9 mouse cellular contexts compared by ENCODE assay signal in the genomic region with DNA sequence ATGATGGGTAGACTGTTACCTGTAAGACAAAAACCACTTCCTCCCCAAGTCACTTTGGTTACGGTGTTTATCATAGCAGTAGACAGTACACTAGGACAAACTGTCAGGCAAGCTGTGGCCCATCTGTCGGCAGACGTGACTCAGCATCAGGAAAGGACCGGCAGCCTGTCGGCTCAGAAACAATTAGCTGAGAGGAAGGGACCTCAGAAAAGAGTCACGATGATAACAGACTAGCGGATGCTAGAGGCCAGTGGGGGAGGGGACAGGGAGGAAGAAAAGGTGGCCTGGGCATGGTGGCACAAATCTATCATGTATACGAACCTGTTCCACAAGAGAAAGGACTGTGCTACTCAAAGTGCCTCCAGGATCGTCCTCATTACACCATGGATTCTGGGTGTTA. TPM values are rescaled to one million over a fixed set of nuclear protein-coding genes. Genes with fewer than 3 reads are reported as not detected.
DNase-seq lines count a peak whose midpoint lies in the region; ATAC-seq and TF ChIP-seq lines count a peak whose summit lies in the region.
"Had no signal": no experiment of that assay in that cellular context is flagged by ENCODE, and none has a peak within 500 bp of the region (broad histone marks: within the 10 kb centered on the region; RNA-seq: fewer than 3 reads in every experiment).

No protein-coding gene starts in this region.

- no peaks in the 10 kb centered on the region for H3K36me3 ChIP-seq in forebrain, postnatal 0 days (ENCODE audit: insufficient read depth)
- no peaks in the 10 kb centered on the region for H3K36me3 ChIP-seq in forebrain, embryonic 13.5 days (ENCODE audit: poor library complexity, severe bottlenecking)
- no peaks in the 10 kb centered on the region for H3K36me3 ChIP-seq in liver, embryonic 13.5 days

- no peaks in the 10 kb centered on the region for H3K27me3 ChIP-seq in forebrain, postnatal 0 days (ENCODE audit: insufficient read depth, low read length)
- H3K27me3 ChIP-seq in forebrain, embryonic 13.5 days, result no peaks in the 10 kb centered on the region
- H3K27me3 ChIP-seq in liver, embryonic 13.5 days, result no peaks in the 10 kb centered on the region

- 66% methylated on average over 9 of the region's 9 CpGs for WGBS in forebrain, postnatal 0 days
- WGBS in forebrain, embryonic 13.5 days, result 76% methylated on average over 9 of the region's 9 CpGs
- 12% methylated on average over 9 of the region's 9 CpGs for WGBS in liver, embryonic 13.5 days (ENCODE audit: insufficient replicate concordance)

- H3K9ac ChIP-seq in forebrain, postnatal 0 days, result no peak overlapping the region
- no peak overlapping the region for H3K9ac ChIP-seq in forebrain, embryonic 13.5 days
- peak overlapping the region; percentile 67 for H3K9ac ChIP-seq in liver, embryonic 13.5 days

- H3K27ac ChIP-seq in forebrain, postnatal 0 days (ENCODE audit: low read depth, low read length), result no peak overlapping the region
- no peak overlapping the region for H3K27ac ChIP-seq in forebrain, embryonic 13.5 days
- H3K27ac ChIP-seq in liver, embryonic 13.5 days, result peak overlapping the region; percentile 86

- intact Hi-C loops in gastrocnemius, postnatal 36 days (cut with DNase I), result no loop called here

- no peaks in the 10 kb centered on the region for H3K4me1 ChIP-seq in forebrain, postnatal 0 days (ENCODE audit: insufficient read depth)
- H3K4me1 ChIP-seq in forebrain, embryonic 13.5 days, result no peaks in the 10 kb centered on the region
- H3K4me1 ChIP-seq in liver, embryonic 13.5 days (replicated peaks), result peaks cover 95% of the 10 kb centered on the region

- no peak overlapping the region for H3K4me3 ChIP-seq in forebrain, postnatal 0 days (ENCODE audit: low read depth, low read length)
- no peak overlapping the region for H3K4me3 ChIP-seq in forebrain, embryonic 13.5 days
- H3K4me3 ChIP-seq in liver, embryonic 13.5 days (replicated peaks), result peak overlapping the region; percentile 35

- peak; percentile 35 for DNase-seq in forebrain, postnatal 0 days
- DNase-seq in 416B (ENCODE audit: low read depth), result peak; percentile 94
- peak; percentile 68 for DNase-seq in c-Kit-positive CD71-positive TER-119-negative erythroid progenitor cells, embryonic 14.5 days (ENCODE audit: low read depth)
- peak; percentile 84 for DNase-seq in liver, embryonic 13.5 days
- no peak for DNase-seq in gastrocnemius, postnatal 36 days
- no peak for DNase-seq in T-cell, adult 2 months (ENCODE audit: low spot score)

- H3K9me3 ChIP-seq in forebrain, postnatal 0 days (ENCODE audit: low read length), result no peaks in the 10 kb centered on the region
- H3K9me3 ChIP-seq in forebrain, embryonic 13.5 days (replicated peaks), result no peaks in the 10 kb centered on the region
- H3K9me3 ChIP-seq in liver, embryonic 13.5 days (replicated peaks), result no peaks in the 10 kb centered on the region

- ATAC-seq in forebrain, postnatal 0 days, result no peak
- ATAC-seq in forebrain, embryonic 13.5 days, result no peak
- peak; percentile 80 for ATAC-seq in liver, embryonic 13.5 days (ENCODE audit: low read depth)
- ATAC-seq in cerebellum, adult (ENCODE audit: insufficient number of reproducible peaks, low FRiP score, low TSS enrichment), result no peak

- no peak overlapping the region for H3K4me2 ChIP-seq in forebrain, postnatal 0 days (ENCODE audit: low read depth)
- no peak overlapping the region for H3K4me2 ChIP-seq in forebrain, embryonic 13.5 days
- H3K4me2 ChIP-seq in liver, embryonic 13.5 days, result peak overlapping the region; percentile 61

- no peak for TF ChIP-seq CTCF in forebrain, postnatal 0 days (IDR thresholded peaks at IDR 0.05; ENCODE audit: low read depth)

RNA-seq across cellular contexts. Expression of a gene that starts 33.6 kb away (rescaled TPM):
- 36.5 and 39.0 TPM in 2 replicates for total RNA-seq in forebrain, postnatal 0 days (2014; rRNA removed)
- polyA plus RNA-seq in forebrain, postnatal 0 days (2015; fragmentation: Nextera tagmentation; extraction: Ambion mirVana), result 34.3 and 38.3 TPM in 2 replicates
- polyA plus RNA-seq in forebrain, embryonic 13.5 days (2015; fragmentation: Nextera tagmentation; extraction: Ambion mirVana), result 46.6 and 52.8 TPM in 2 replicates
- 29.7 and 30.2 TPM in 2 replicates for polyA plus RNA-seq in liver, embryonic 13.5 days (2015; fragmentation: Nextera tagmentation; extraction: Ambion mirVana)
- 10 to 100 TPM; 19.9 to 23.2 TPM for total RNA-seq in gastrocnemius, postnatal 36 days (2021)

RNA-seq across cellular contexts. Expression of a gene that starts 59.1 kb away (rescaled TPM):
- 24.7 and 28.4 TPM in 2 replicates for total RNA-seq in forebrain, postnatal 0 days (2014; rRNA removed)
- 11.7 and 12.6 TPM in 2 replicates for polyA plus RNA-seq in forebrain, postnatal 0 days (2015; fragmentation: Nextera tagmentation; extraction: Ambion mirVana)
- 35.5 and 38.9 TPM in 2 replicates for polyA plus RNA-seq in forebrain, embryonic 13.5 days (2015; fragmentation: Nextera tagmentation; extraction: Ambion mirVana)
- polyA plus RNA-seq in liver, embryonic 13.5 days (2015; fragmentation: Nextera tagmentation; extraction: Ambion mirVana), result 29.7 and 36.3 TPM in 2 replicates
- 10 to 100 TPM in 1 of 2 experiments, 1 to 10 TPM in 1; 6.4 to 10.3 TPM for total RNA-seq in gastrocnemius, postnatal 36 days (2021)
- total RNA-seq: monocyte, adult 5-6 weeks had no signal

Comparison
In these comparisons a context has a peak if more than half of its experiments do, and no peak if none do; other contexts are left out.
1. DNase-seq: peak in forebrain, postnatal 0 days (single experiment), 416B (single experiment), c-Kit-positive CD71-positive TER-119-negative erythroid progenitor cells, embryonic 14.5 days (single experiment) and liver, embryonic 13.5 days (single experiment); none in gastrocnemius, postnatal 36 days (0 of 2) and T-cell, adult 2 months (single experiment).